Mouse (Mus musculus): ENCODE data around the gene Asb13. TPM values are rescaled to one million over a fixed set of nuclear protein-coding genes. Genes with fewer than 3 reads are reported as not detected.

Gene Asb13
- polyA plus RNA-seq, 1 experiment = 42.6 TPM

GRCm38 (mm10) chr13:3610795-3611438, 22.9 kb upstream of the Asb13 start, which contains the start of gene Fam208b:
Fam208b (minus strand) TSS chr13:3611108.
- 1% methylated on average over 58 of the region's 58 CpGs for WGBS
- Histone ChIP-seq H3K4me1 (ENCODE audit: control insufficient read depth, insufficient read depth, low read length) (0 out of 2 replicates have a peak, but pooled peaks cover 3% of the 10 kb centered on the region), H3K36me3 (ENCODE audit: control insufficient read depth, insufficient read depth, low read length) (no peaks in the 10 kb centered on the region), H3K27ac (ENCODE audit: insufficient read depth, low read depth, low read length) (peak within 1 kb of the TSS; percentile 14; the same call in 1 of the 2 replicates), H3K4me3 (ENCODE audit: insufficient read depth, low read depth, low read length) (peak within 1 kb of the TSS; percentile 80), H3K27me3 (replicated peaks; ENCODE audit: control insufficient read depth, insufficient read depth, low read length) (no peaks in the 10 kb centered on the region)
- TF ChIP-seq CTCF (conservative IDR thresholded peaks at IDR 0.05; ENCODE audit: insufficient read depth, insufficient read length, low read depth, low read length) = no peak
- no peak for TF ChIP-seq POLR2A (IDR thresholded peaks at IDR 0.05; ENCODE audit: low read depth, low read length)
- DNase-seq = peak; percentile 100

GRCm38 (mm10) chr13:3627139-3627538, 6.7 kb upstream of the Asb13 start:
- Histone ChIP-seq H3K4me3 (ENCODE audit: insufficient read depth, low read depth, low read length) (no peak overlapping the region), H3K27me3 (replicated peaks; ENCODE audit: control insufficient read depth, insufficient read depth, low read length) (no peaks in the 10 kb centered on the region), H3K4me1 (ENCODE audit: control insufficient read depth, insufficient read depth, low read length) (no peaks in the 10 kb centered on the region), H3K27ac (ENCODE audit: insufficient read depth, low read depth, low read length) (no peak overlapping the region), H3K36me3 (ENCODE audit: control insufficient read depth, insufficient read depth, low read length) (no peaks in the 10 kb centered on the region)
- no peak for DNase-seq
- 77% methylated on average over 3 of the region's 3 CpGs for WGBS
- no peak for TF ChIP-seq POLR2A (IDR thresholded peaks at IDR 0.05; ENCODE audit: low read depth, low read length)
- TF ChIP-seq CTCF (conservative IDR thresholded peaks at IDR 0.05; ENCODE audit: insufficient read depth, insufficient read length, low read depth, low read length) = no peak

- WGBS = 6% methylated on average over 3 of the region's 3 CpGs
- peak; percentile 68 for DNase-seq
- TF ChIP-seq CTCF (conservative IDR thresholded peaks at IDR 0.05; ENCODE audit: insufficient read depth, insufficient read length, low read depth, low read length) = no peak
- TF ChIP-seq POLR2A (IDR thresholded peaks at IDR 0.05; ENCODE audit: low read depth, low read length) = no peak
- H3K27ac ChIP-seq (ENCODE audit: insufficient read depth, low read depth, low read length) = no peak overlapping the region
- H3K27me3 ChIP-seq (replicated peaks; ENCODE audit: control insufficient read depth, insufficient read depth, low read length) = no peaks in the 10 kb centered on the region
- H3K4me3 ChIP-seq (ENCODE audit: insufficient read depth, low read depth, low read length) = no peak overlapping the region
- H3K36me3 ChIP-seq (ENCODE audit: control insufficient read depth, insufficient read depth, low read length) = no peaks in the 10 kb centered on the region
- no peaks in the 10 kb centered on the region for H3K4me1 ChIP-seq (ENCODE audit: control insufficient read depth, insufficient read depth, low read length)
These were observed 5.7 kb upstream of the Asb13 start for GRCm38 (mm10) chr13:3628102-3628501.

GRCm38 (mm10) chr13:3632551-3632950, 1.3 kb upstream of the Asb13 start:
- no peak for DNase-seq
- Histone ChIP-seq H3K4me3 (ENCODE audit: insufficient read depth, low read depth, low read length) (no peak overlapping the region), H3K27me3 (replicated peaks; ENCODE audit: control insufficient read depth, insufficient read depth, low read length) (no peaks in the 10 kb centered on the region), H3K36me3 (ENCODE audit: control insufficient read depth, insufficient read depth, low read length) (no peaks in the 10 kb centered on the region), H3K27ac (ENCODE audit: insufficient read depth, low read depth, low read length) (no peak overlapping the region), H3K4me1 (ENCODE audit: control insufficient read depth, insufficient read depth, low read length) (no peaks in the 10 kb centered on the region; the same call in 1 of the 2 replicates)
- TF ChIP-seq POLR2A (IDR thresholded peaks at IDR 0.05; ENCODE audit: low read depth, low read length) = no peak
- no peak for TF ChIP-seq CTCF (conservative IDR thresholded peaks at IDR 0.05; ENCODE audit: insufficient read depth, insufficient read length, low read depth, low read length)
- 88% methylated on average over 9 of the region's 9 CpGs for WGBS

GRCm38 (mm10) chr13:3633131-3633530, 701 bp upstream of the Asb13 start:
- DNase-seq = no peak
- Histone ChIP-seq H3K4me3 (ENCODE audit: insufficient read depth, low read depth, low read length) (no peak overlapping the region), H3K36me3 (ENCODE audit: control insufficient read depth, insufficient read depth, low read length) (no peaks in the 10 kb centered on the region), H3K4me1 (ENCODE audit: control insufficient read depth, insufficient read depth, low read length) (no peaks in the 10 kb centered on the region; the same call in 1 of the 2 replicates), H3K27me3 (replicated peaks; ENCODE audit: control insufficient read depth, insufficient read depth, low read length) (no peaks in the 10 kb centered on the region), H3K27ac (ENCODE audit: insufficient read depth, low read depth, low read length) (no peak overlapping the region)
- WGBS = 41% methylated on average over 6 of the region's 6 CpGs
- TF ChIP-seq POLR2A (IDR thresholded peaks at IDR 0.05; ENCODE audit: low read depth, low read length) (no peak), CTCF (conservative IDR thresholded peaks at IDR 0.05; ENCODE audit: insufficient read depth, insufficient read length, low read depth, low read length) (no peak)

- H3K4me3 ChIP-seq (ENCODE audit: insufficient read depth, low read depth, low read length) = no peak overlapping the region
- no peaks in the 10 kb centered on the region; the same call in 1 of the 2 replicates for H3K4me1 ChIP-seq (ENCODE audit: control insufficient read depth, insufficient read depth, low read length)
- H3K27me3 ChIP-seq (replicated peaks; ENCODE audit: control insufficient read depth, insufficient read depth, low read length) = no peaks in the 10 kb centered on the region
- TF ChIP-seq POLR2A (IDR thresholded peaks at IDR 0.05; ENCODE audit: low read depth, low read length) (no peak), CTCF (conservative IDR thresholded peaks at IDR 0.05; ENCODE audit: insufficient read depth, insufficient read length, low read depth, low read length) (no peak)
- 53% methylated on average over 3 of the region's 3 CpGs for WGBS
- DNase-seq = peak; percentile 82
- H3K27ac ChIP-seq (ENCODE audit: insufficient read depth, low read depth, low read length) = no peak overlapping the region
- H3K36me3 ChIP-seq (ENCODE audit: control insufficient read depth, insufficient read depth, low read length) = no peaks in the 10 kb centered on the region
These were observed 1.2 kb downstream of the Asb13 start for GRCm38 (mm10) chr13:3635076-3635475.

- Histone ChIP-seq H3K27me3 (replicated peaks; ENCODE audit: control insufficient read depth, insufficient read depth, low read length) (no peaks in the 10 kb centered on the region), H3K36me3 (ENCODE audit: control insufficient read depth, insufficient read depth, low read length) (no peaks in the 10 kb centered on the region), H3K4me1 (ENCODE audit: control insufficient read depth, insufficient read depth, low read length) (no peaks in the 10 kb centered on the region; the same call in 1 of the 2 replicates), H3K4me3 (ENCODE audit: insufficient read depth, low read depth, low read length) (peak overlapping the region; percentile 13; the same call in 1 of the 2 replicates), H3K27ac (ENCODE audit: insufficient read depth, low read depth, low read length) (peak overlapping the region; percentile 4)
- 32% methylated on average over 11 of the region's 11 CpGs for WGBS
- TF ChIP-seq POLR2A (IDR thresholded peaks at IDR 0.05; ENCODE audit: low read depth, low read length) = no peak
- TF ChIP-seq CTCF (conservative IDR thresholded peaks at IDR 0.05; ENCODE audit: insufficient read depth, insufficient read length, low read depth, low read length) = no peak
- peak; percentile 62 for DNase-seq
These were observed 3.0 kb downstream of the Asb13 start for GRCm38 (mm10) chr13:3636797-3637196.

Data from kidney, adult 2 months (tissue).